Mouse (Mus musculus) forebrain, embryonic 16.5 days (tissue): ENCODE measurements at regions not wholly inside any gene's neighbourhood (a gene's known extent, or its start where the extent isn't known, plus 50 kb on each side); places are given as distances from the start of the nearest gene placed in this dataset.
"Not testable (repeated sequence)": the region's sequence is repeated elsewhere in the genome, so short reads cannot be mapped to it uniquely, and the experiment has no call there.

Experiments used
- ATAC-seq: fragments of 200-750 bp; cut with Nextera tagmentation; 2 replicates; pipeline ENCODE4 v1.8.0; 2017; ENCODE audit warnings: mild to moderate bottlenecking, moderate library complexity
- H3K27ac ChIP-seq: fragments of 300-500 bp; sonication (generic); 2 replicates; pipeline ENCODE4 v1.5.1; 2014; ENCODE audit warnings: low read length, control low read depth
- H3K27me3 ChIP-seq: fragments of 300-500 bp; sonication (generic); replicated peaks from 2 replicates; pipeline ENCODE4 v1.6.1; 2014; ENCODE audit warnings: low read length; ENCODE audit not compliant: control insufficient read depth, insufficient read depth
- H3K36me3 ChIP-seq: fragments of 300-500 bp; sonication (generic); 2 replicates; pipeline ENCODE4 v1.6.1; 2014; ENCODE audit not compliant: control insufficient read depth, insufficient read depth
- H3K4me1 ChIP-seq: fragments of 300-500 bp; sonication (generic); replicated peaks from 2 replicates; pipeline ENCODE4 v1.6.1; 2014; ENCODE audit warnings: low read length; ENCODE audit not compliant: control insufficient read depth, insufficient read depth
- H3K4me2 ChIP-seq: fragments of 300-500 bp; sonication (generic); 2 replicates; pipeline ENCODE4 v1.6.1; 2014; ENCODE audit warnings: mild to moderate bottlenecking, low read length, control low read depth
- H3K4me3 ChIP-seq: fragments of 300-500 bp; sonication (generic); replicated peaks from 2 replicates; pipeline ENCODE4 v1.5.1; 2014; ENCODE audit warnings: mild to moderate bottlenecking, low read length, control low read depth
- H3K9ac ChIP-seq: fragments of 300-500 bp; sonication (generic); replicated peaks from 2 replicates; pipeline ENCODE4 v1.6.1; 2014; ENCODE audit warnings: low read depth, low read length, control low read depth
- H3K9me3 ChIP-seq: fragments of 300-500 bp; sonication (generic); 2 replicates; pipeline ENCODE4 v1.6.1; 2016; ENCODE audit warnings: low read length; ENCODE audit not compliant: control insufficient read depth
- WGBS: fragments of 180-500 bp; shearing (Covaris S2); extraction: QIAGEN DNeasy Blood & Tissue Kit; methylation state at CpG from one replicate; pipeline ENCODE4 v1.1.7; 2014; 5-methylcytosine and 5-hydroxymethylcytosine counted together

DNA sequence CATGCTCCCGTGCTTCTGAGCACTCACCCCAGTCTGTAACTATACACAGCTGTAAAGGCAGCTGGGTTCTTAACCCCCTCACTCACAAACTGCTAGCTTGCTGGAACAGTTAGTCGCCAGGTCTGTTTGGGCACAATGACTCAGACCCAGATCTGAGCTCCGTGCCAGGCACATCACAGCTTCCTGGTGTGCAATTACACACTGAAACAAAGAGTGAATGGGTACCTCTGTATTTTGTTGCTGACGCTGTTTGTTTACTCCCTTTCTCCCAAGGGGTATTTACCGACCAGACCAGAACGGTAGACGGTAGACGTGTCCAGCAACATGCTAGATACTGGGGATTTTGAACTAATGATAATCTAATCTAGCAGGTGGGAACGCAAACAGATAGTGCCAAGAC, 99.3 kb downstream of the Sox4 start:
- no peak overlapping the region for H3K9ac ChIP-seq
- no peaks in the 10 kb centered on the region for H3K27me3 ChIP-seq
- H3K9me3 ChIP-seq = peaks cover 6% of the 10 kb centered on the region; the same call in 1 of the 2 replicates
- peaks cover 2% of the 10 kb centered on the region for H3K36me3 ChIP-seq
- ATAC-seq = no peak
- no peak overlapping the region for H3K27ac ChIP-seq
- no peak overlapping the region for H3K4me2 ChIP-seq
- peaks cover 19% of the 10 kb centered on the region for H3K4me1 ChIP-seq
- no peak overlapping the region for H3K4me3 ChIP-seq
- WGBS = 63% methylated on average over 9 of the region's 9 CpGs

DNA sequence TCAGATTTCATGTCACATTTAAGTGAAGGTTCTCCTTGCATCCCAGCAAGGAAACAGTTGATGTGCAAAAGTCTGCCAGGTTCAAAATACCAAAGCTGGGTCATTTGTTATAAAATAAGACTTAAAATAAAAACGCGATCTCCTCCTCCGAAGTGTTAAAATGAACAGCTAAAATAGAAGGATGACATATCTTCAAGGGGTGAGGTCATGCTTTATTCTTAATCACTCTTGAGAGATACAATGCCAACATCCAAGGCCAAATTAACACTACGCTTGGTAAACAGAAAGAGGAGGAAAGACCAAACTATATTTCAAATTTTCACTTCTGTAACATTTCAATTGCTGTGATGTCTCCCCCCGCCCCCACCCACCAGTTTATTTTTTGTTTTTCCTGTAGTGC, 105.2 kb downstream of the Sox4 start:
- H3K27me3 ChIP-seq = no peaks in the 10 kb centered on the region
- no peak overlapping the region for H3K4me3 ChIP-seq
- 86% methylated on average over 5 of the region's 5 CpGs for WGBS
- no peak overlapping the region for H3K4me2 ChIP-seq
- ATAC-seq = no peak
- H3K36me3 ChIP-seq = peaks cover 2% of the 10 kb centered on the region
- H3K9ac ChIP-seq = no peak overlapping the region
- no peak overlapping the region for H3K27ac ChIP-seq
- H3K4me1 ChIP-seq = peaks cover 17% of the 10 kb centered on the region
- H3K9me3 ChIP-seq = peaks cover 6% of the 10 kb centered on the region; the same call in 1 of the 2 replicates

DNA sequence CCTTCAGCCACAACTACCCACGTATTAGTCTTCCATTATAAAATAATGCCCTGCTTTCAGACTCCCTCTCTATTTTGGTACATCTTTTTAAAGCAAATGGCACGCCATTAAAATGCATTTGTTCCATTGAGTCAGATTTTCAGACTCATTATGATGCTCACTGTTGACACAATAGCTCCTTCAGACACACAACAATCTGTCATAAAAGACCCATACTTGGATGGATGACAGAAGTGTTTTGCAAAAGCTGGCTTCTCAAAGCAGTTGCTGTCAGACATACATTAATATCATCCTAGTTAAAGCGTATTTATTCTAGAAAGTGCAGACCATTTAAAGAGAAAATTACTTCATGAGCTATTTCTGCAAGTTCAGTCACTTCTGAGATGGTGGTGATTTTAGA, 106.0 kb downstream of the Sox4 start:
- Histone ChIP-seq H3K9me3 (peaks cover 1% of the 10 kb centered on the region; the same call in 1 of the 2 replicates), H3K27me3 (no peaks in the 10 kb centered on the region), H3K27ac (peak overlapping the region; percentile 45), H3K9ac (no peak overlapping the region), H3K4me1 (peaks cover 17% of the 10 kb centered on the region), H3K36me3 (peaks cover under 1% of the 10 kb centered on the region; the same call in 1 of the 2 replicates), H3K4me3 (no peak overlapping the region), H3K4me2 (no peak overlapping the region)
- 26% methylated on average over 3 of the region's 3 CpGs for WGBS
- ATAC-seq = peak; percentile 77

DNA sequence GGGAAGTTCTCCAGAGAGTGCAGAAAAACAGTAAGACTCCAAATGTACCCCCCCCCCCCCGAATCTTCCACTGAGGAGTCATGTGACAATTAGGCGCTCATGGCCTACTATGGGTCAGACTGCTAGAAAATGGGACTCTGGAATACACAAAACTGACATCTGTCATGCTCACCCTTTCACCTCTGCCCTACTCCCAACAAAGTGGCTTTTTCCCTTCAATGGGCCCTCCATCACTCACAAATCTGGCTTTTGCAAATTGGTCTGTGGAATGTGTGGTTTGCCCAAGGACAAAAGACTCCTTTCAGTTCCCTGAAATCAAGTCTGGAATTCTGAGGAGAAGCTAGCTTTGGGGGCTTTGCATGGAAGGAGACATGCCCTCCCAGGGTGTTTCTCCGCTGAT, 109.0 kb downstream of the Sox4 start:
- no peaks in the 10 kb centered on the region for H3K9me3 ChIP-seq
- no peak for ATAC-seq
- H3K4me3 ChIP-seq = no peak overlapping the region
- peaks cover 24% of the 10 kb centered on the region for H3K4me1 ChIP-seq
- H3K27ac ChIP-seq = no peak overlapping the region
- no peak overlapping the region for H3K9ac ChIP-seq
- no peaks in the 10 kb centered on the region for H3K36me3 ChIP-seq
- WGBS = 41% methylated on average over 3 of the region's 3 CpGs
- no peaks in the 10 kb centered on the region for H3K27me3 ChIP-seq
- H3K4me2 ChIP-seq = no peak overlapping the region

DNA sequence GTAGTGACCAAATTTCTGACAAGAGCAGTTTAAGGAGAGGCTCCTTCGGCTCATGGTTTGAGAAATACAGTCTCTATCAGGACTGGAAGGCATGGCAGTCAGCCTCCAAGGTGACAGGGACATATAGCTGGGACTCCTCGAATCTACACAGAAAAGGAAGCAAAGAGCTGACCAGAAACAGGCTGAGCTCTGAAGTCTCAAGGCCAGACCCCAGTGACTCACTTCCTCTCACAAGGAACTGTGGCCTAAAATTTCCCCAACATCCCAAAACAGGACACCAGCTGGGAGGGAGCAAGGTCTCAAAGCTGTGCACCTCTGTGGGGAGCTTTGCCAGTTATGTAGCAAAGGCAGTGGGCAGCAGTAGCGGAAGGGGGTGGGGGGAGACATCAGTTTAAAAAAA, 110.7 kb downstream of the Sox4 start:
- H3K4me1 ChIP-seq = peaks cover 23% of the 10 kb centered on the region
- no peak for ATAC-seq
- WGBS = 86% methylated on average over 3 of the region's 3 CpGs
- no peak overlapping the region for H3K4me2 ChIP-seq
- H3K27me3 ChIP-seq = no peaks in the 10 kb centered on the region
- no peaks in the 10 kb centered on the region for H3K36me3 ChIP-seq
- no peaks in the 10 kb centered on the region for H3K9me3 ChIP-seq
- H3K4me3 ChIP-seq = no peak overlapping the region
- no peak overlapping the region for H3K9ac ChIP-seq
- H3K27ac ChIP-seq = no peak overlapping the region

DNA sequence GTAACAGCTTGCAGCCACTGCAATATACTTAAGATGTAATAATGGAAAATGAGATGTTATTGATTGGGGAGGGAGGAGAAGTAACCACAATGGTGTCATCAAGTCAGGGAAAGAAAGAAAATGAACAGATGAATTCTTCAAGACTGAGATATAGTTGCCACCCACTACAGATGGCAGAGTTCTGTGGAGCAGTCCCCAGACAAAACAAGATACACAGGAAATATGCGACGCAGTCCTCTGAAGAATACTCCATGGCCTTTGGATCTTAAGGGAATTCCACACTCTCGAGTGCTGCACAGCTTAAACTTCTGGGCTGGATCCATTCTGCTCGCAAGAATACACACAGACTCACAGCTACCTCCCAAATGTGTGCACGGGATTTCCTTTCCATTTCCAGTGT, 113.4 kb downstream of the Sox4 start:
- H3K27ac ChIP-seq = peak overlapping the region; percentile 60; the same call in 1 of the 2 replicates
- H3K27me3 ChIP-seq = no peaks in the 10 kb centered on the region
- no peak overlapping the region for H3K9ac ChIP-seq
- 64% methylated on average over 5 of the region's 5 CpGs for WGBS
- H3K9me3 ChIP-seq = no peaks in the 10 kb centered on the region
- no peak overlapping the region for H3K4me2 ChIP-seq
- H3K4me1 ChIP-seq = peaks cover 12% of the 10 kb centered on the region; the same call in 1 of the 2 replicates
- H3K36me3 ChIP-seq = no peaks in the 10 kb centered on the region
- peak; percentile 63 for ATAC-seq
- no peak overlapping the region for H3K4me3 ChIP-seq

DNA sequence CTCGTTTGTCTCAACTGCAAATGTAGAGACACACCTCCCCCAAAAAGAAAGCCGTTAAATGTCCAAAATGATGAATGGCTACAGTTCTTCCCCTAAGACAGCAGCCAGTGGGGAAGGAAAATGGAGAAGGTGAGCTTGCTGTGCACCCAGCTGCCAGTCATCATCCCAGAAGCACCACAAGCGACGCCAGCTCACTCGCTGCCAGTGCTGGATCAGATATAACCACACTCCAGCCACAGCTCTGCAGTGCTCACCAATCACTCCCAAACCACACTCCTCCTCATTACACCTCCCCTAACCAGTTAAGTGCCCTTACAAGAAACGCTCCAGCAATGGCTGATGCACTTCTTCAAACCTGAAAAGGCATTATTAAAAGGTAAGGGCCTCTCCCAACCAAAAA, 114.4 kb downstream of the Sox4 start:
- Histone ChIP-seq H3K9ac (no peak overlapping the region), H3K27ac (no peak overlapping the region), H3K4me1 (peaks cover 10% of the 10 kb centered on the region; the same call in 1 of the 2 replicates), H3K36me3 (no peaks in the 10 kb centered on the region), H3K9me3 (no peaks in the 10 kb centered on the region), H3K4me2 (no peak overlapping the region), H3K27me3 (no peaks in the 10 kb centered on the region), H3K4me3 (no peak overlapping the region)
- no peak for ATAC-seq
- WGBS = 34% methylated on average over 6 of the region's 6 CpGs

DNA sequence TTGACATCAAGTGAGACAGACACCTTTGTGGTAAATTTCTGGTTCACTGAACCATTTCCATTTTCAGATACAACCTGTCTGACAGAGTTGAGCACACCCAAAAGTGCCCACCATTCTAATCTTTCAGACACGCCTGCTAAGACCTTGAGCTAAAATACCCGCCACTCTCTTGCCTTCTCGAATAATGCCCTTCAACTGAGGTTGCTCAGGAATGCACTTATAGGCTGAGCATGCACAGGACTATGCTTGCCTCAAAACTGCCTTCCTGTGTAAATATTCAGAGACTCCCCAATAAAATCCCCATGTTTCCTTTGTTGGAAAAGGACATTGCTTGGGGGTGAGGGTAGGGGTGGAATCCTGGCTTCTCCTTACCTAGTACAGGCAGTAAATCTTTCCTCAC, 115.3 kb downstream of the Sox4 start:
- H3K4me2 ChIP-seq = no peak overlapping the region
- H3K9me3 ChIP-seq = no peaks in the 10 kb centered on the region
- no peaks in the 10 kb centered on the region for H3K36me3 ChIP-seq
- 79% methylated on average over 3 of the region's 3 CpGs for WGBS
- H3K27me3 ChIP-seq = no peaks in the 10 kb centered on the region
- H3K4me3 ChIP-seq = no peak overlapping the region
- no peak overlapping the region for H3K9ac ChIP-seq
- ATAC-seq = no peak
- peaks cover 10% of the 10 kb centered on the region; the same call in 1 of the 2 replicates for H3K4me1 ChIP-seq
- H3K27ac ChIP-seq = no peak overlapping the region

DNA sequence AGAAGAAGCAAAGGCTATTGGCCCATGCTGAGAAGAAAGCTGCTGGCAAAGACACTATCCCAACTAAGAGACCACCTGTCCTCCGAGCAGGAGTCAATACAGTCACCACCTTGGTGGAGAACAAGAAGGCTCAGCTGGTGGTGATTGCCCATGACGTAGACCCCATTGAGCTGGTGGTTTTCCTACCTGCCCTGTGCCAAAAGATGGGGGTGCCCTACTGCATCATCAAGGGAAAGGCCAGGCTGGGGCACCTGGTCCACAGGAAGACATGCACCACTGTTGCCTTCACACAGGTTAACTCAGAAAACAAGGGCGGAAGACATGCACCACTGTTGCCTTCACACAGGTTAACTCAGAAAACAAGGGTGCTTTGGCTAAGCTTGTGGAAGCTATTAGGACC, 116.3 kb downstream of the Sox4 start:
- H3K4me3 ChIP-seq, H3K36me3 ChIP-seq, H3K27me3 ChIP-seq, H3K9ac ChIP-seq, H3K4me2 ChIP-seq, H3K9me3 ChIP-seq, ATAC-seq, H3K27ac ChIP-seq: not testable (repeated sequence)
- H3K4me1 ChIP-seq = peaks cover 10% of the 10 kb centered on the region; the same call in 1 of the 2 replicates
- 77% methylated on average over 3 of the region's 3 CpGs for WGBS

DNA sequence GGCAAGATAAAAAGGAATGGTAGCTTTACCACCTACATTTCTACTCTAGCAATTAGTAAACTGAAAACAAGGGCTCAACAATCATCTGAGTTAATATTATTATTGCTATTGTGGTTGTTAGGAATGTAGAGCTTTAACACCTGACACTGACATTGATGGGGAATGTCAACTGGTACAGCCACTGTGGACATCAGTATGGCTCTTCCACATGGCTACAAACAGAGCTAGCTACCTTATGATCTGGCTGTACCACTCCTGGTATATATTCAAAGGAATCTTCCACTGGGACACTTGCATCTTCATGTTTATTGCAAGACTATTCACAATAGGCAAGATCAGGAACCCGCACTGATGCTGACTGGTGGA, 119.8 kb downstream of the Sox4 start:
- WGBS = 85% methylated on average over 1 of the region's 1 CpGs
- H3K4me3 ChIP-seq = no peak overlapping the region
- no peak overlapping the region for H3K9ac ChIP-seq
- no peak overlapping the region for H3K27ac ChIP-seq
- no peak for ATAC-seq
- no peaks in the 10 kb centered on the region for H3K36me3 ChIP-seq
- H3K9me3 ChIP-seq = no peaks in the 10 kb centered on the region
- H3K27me3 ChIP-seq = no peaks in the 10 kb centered on the region
- no peak overlapping the region for H3K4me2 ChIP-seq
- no peaks in the 10 kb centered on the region; the same call in 1 of the 2 replicates for H3K4me1 ChIP-seq
